Mouse (Mus musculus) liver, embryonic 13.5 days (tissue): ENCODE measurements around the gene Slc38a7. TPM values are rescaled to one million over a fixed set of nuclear protein-coding genes. Genes with fewer than 3 reads are reported as not detected.

Experiments used
- ATAC-seq: fragments of 200-750 bp; cut with Nextera tagmentation; 2 replicates; pipeline ENCODE4 v1.8.0; 2017; ENCODE audit warnings: low read depth, mild to moderate bottlenecking, moderate number of reproducible peaks, moderate library complexity
- DNase-seq: peaks from one replicate; pipeline ENCODE4 v3.0.0; 2022
- H3K27ac ChIP-seq: fragments of 300-500 bp; sonication (generic); 2 replicates; pipeline ENCODE4 v1.5.1; 2015; ENCODE audit warnings: moderate library complexity, mild to moderate bottlenecking, inconsistent platforms
- H3K27me3 ChIP-seq: fragments of 300-500 bp; sonication (generic); 2 replicates; pipeline ENCODE4 v1.6.1; 2015; ENCODE audit warnings: mild to moderate bottlenecking, inconsistent platforms
- H3K36me3 ChIP-seq: fragments of 300-500 bp; sonication (generic); 2 replicates; pipeline ENCODE4 v1.6.1; 2015; ENCODE audit warnings: mild to moderate bottlenecking, inconsistent platforms
- H3K4me1 ChIP-seq: fragments of 300-500 bp; sonication (generic); replicated peaks from 2 replicates; pipeline ENCODE4 v1.6.1; 2015; ENCODE audit warnings: inconsistent platforms
- H3K4me2 ChIP-seq: fragments of 300-500 bp; sonication (generic); 2 replicates; pipeline ENCODE4 v1.6.1; 2015; ENCODE audit warnings: inconsistent platforms, mild to moderate bottlenecking, moderate library complexity
- H3K4me3 ChIP-seq: fragments of 300-500 bp; sonication (generic); replicated peaks from 2 replicates; pipeline ENCODE4 v1.5.1; 2015; ENCODE audit warnings: mild to moderate bottlenecking, inconsistent platforms
- H3K9ac ChIP-seq: fragments of 300-500 bp; sonication (generic); 2 replicates; pipeline ENCODE4 v1.6.1; 2015; ENCODE audit warnings: mild to moderate bottlenecking, inconsistent platforms
- H3K9me3 ChIP-seq: fragments of 300-500 bp; sonication (generic); replicated peaks from 2 replicates; pipeline ENCODE4 v1.6.1; 2016; ENCODE audit warnings: inconsistent platforms
- WGBS: fragments of 180-500 bp; shearing (Covaris S2); methylation state at CpG from one replicate; pipeline ENCODE4 v1.1.7; 2015; ENCODE audit not compliant: insufficient replicate concordance; 5-methylcytosine and 5-hydroxymethylcytosine counted together
- polyA plus RNA-seq: library from polyadenylated mRNA; unstranded; fragments of >200 nt; fragmentation: Nextera tagmentation; extraction: Ambion mirVana; gene quantifications from 2 replicates; pipeline ENCODE4 v1.2.1, GENCODE M21; 2015

The Slc38a7 gene
- polyA plus RNA-seq: 7.1 and 9.1 TPM in 2 replicates

DNA sequence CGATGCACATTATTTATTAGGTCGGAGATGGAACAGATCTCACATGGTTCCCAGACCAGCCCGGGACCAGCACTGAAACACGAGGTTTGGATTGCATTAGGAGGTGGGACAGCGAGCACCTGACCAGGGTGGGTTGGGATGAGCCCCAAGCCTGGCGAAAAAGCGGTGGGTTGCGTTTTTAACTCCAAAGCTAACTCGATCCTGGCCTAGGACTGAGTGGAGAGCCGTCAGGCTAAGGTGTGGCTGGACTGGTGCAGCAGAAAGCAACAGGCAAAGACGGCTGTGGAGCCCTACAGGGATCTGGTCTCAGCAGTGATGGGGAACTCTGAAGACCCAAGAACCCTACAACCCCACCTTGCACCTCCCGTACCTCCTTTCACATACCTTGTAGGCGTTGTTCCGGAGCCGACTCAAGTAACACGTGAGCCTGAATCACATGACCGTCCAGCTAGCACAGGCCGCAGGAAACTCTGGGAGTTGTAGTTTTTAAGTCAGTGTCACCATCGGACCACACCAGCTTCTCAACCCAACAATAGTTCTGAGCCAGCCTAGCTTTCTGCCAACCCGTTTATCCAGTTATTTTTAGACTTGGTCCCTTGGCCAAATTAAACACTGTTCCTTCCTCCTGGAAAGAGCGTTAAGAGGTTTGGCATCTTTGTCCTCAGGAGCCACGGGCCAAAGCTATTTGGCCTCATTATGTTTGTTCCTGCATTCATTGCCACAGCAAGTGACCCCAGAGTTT lies at the start of gene Slc38a7:
TSS of gene Slc38a7 (minus strand) at position 438 of the 742 bp plus-strand sequence.
- Histone ChIP-seq H3K4me2 (peak within 1 kb of the TSS; percentile 71), H3K27ac (peak within 1 kb of the TSS; percentile 60), H3K27me3 (no peaks in the 10 kb centered on the region), H3K9ac (peak within 1 kb of the TSS; percentile 69), H3K36me3 (peaks cover 4% of the 10 kb centered on the region; the same call in 1 of the 2 replicates), H3K4me1 (peaks cover 18% of the 10 kb centered on the region), H3K4me3 (peak within 1 kb of the TSS; percentile 62), H3K9me3 (no peaks in the 10 kb centered on the region)
- 15% methylated on average over 22 of the region's 22 CpGs for WGBS
- ATAC-seq (peak; percentile 86), DNase-seq (peak; percentile 59)

DNA sequence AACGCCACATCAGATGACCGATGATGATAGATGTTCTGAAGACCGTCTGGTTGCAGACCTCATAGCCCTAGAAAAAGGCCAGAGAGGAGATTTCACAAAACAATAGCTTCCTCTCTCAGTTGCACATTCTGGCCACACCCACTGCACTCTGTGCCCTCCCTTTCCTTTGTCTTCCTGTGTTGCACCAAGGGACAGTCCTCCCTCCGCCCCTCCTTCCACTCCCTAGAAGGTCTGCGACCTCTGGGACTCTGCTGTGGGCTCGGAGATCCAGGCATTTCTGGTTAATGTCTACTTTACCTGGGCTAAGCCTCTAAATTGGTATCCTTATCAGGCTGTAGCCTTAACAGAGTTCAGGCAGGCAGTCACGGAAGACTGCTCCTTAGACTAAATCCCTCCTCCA lies 48.5 kb upstream of the Slc38a7 start:
- WGBS: 44% methylated on average over 7 of the region's 7 CpGs
- H3K4me2 ChIP-seq: no peak overlapping the region
- no peak overlapping the region for H3K9ac ChIP-seq
- ATAC-seq (no peak), DNase-seq (no peak)
- no peaks in the 10 kb centered on the region for H3K36me3 ChIP-seq
- no peaks in the 10 kb centered on the region for H3K9me3 ChIP-seq
- no peak overlapping the region for H3K4me3 ChIP-seq
- H3K27me3 ChIP-seq: no peaks in the 10 kb centered on the region
- H3K4me1 ChIP-seq: no peaks in the 10 kb centered on the region
- no peak overlapping the region for H3K27ac ChIP-seq

DNA sequence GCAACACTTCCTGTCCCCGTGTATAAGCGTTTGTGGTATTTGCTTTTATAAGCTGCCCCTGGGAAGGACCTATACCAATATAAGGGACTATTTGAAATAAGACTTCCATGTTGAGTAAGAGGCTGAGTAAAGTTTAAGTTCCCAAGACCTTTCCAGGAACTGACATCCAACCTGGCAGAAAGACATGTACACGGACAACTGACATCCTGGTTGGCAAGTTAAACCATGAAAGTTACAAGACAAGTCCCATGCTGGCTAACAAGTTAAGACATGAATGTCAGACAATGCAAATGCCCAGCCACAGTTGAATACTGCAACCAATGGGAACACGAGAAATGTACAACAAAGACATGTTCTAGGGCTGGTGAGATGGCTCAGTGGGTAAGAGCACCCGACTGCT lies 40.4 kb upstream of the Slc38a7 start:
- no peaks in the 10 kb centered on the region for H3K27me3 ChIP-seq
- no peaks in the 10 kb centered on the region for H3K36me3 ChIP-seq
- no peak for DNase-seq
- H3K4me1 ChIP-seq: no peaks in the 10 kb centered on the region
- H3K4me2 ChIP-seq: no peak overlapping the region
- H3K4me3 ChIP-seq: no peak overlapping the region
- no peaks in the 10 kb centered on the region for H3K9me3 ChIP-seq
- 66% methylated on average over 5 of the region's 5 CpGs for WGBS
- H3K27ac ChIP-seq: no peak overlapping the region
- no peak overlapping the region for H3K9ac ChIP-seq
- ATAC-seq: no peak

DNA sequence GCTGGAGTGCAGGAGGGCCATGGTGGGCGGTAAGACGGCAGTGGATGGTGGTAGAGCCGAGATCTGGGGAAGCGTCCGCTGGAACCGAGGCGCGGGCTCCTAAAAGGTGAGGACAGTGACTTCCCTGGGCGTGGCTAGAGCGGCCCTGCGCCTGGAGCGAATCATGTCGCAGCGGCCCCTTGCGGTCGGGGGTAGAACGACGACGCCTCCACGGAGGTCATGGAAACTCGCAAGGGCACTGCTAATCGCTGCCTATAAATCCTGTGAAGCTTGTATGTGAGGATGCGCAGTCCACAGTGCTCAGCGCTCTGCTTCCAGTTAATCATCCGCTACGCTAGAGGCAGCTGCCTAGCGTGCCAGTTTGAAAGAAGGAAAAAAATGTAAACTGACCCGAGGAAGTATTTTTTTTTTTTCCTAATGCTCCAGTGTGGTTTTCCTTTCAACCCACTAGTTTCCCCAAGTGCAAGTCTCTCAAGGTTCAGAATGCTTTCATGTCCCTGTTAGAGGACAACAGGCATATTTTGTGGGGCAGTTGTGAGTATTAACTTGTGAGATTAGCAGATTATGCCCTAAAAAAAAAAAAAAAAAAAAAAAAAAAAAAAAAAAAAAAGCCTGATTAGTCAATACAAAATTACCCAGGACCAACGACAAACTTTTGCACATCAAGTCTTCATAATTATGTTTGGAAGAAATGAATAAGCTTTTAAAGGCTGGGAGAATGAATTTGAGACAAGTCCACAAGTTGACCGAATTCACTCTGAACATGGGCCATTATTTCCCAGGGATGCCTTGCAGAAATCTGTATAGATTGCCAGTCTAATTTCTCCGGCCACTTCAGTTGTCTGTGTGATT lies 35.2 kb upstream of the Slc38a7 start, which contains the start of gene Got2:
TSS of gene Got2 (minus strand) at position 263 of the 852 bp plus-strand sequence.
- peak within 1 kb of the TSS; percentile 92 for H3K4me3 ChIP-seq
- H3K4me1 ChIP-seq: peaks cover 38% of the 10 kb centered on the region
- no peaks in the 10 kb centered on the region for H3K9me3 ChIP-seq
- 5% methylated on average over 31 of the region's 31 CpGs for WGBS
- H3K9ac ChIP-seq: peak within 1 kb of the TSS; percentile 86
- H3K36me3 ChIP-seq: no peaks in the 10 kb centered on the region
- H3K27ac ChIP-seq: peak within 1 kb of the TSS; percentile 68
- peak; percentile 82 for ATAC-seq
- peak; percentile 87 for DNase-seq
- no peaks in the 10 kb centered on the region for H3K27me3 ChIP-seq
- peak within 1 kb of the TSS; percentile 97 for H3K4me2 ChIP-seq

DNA sequence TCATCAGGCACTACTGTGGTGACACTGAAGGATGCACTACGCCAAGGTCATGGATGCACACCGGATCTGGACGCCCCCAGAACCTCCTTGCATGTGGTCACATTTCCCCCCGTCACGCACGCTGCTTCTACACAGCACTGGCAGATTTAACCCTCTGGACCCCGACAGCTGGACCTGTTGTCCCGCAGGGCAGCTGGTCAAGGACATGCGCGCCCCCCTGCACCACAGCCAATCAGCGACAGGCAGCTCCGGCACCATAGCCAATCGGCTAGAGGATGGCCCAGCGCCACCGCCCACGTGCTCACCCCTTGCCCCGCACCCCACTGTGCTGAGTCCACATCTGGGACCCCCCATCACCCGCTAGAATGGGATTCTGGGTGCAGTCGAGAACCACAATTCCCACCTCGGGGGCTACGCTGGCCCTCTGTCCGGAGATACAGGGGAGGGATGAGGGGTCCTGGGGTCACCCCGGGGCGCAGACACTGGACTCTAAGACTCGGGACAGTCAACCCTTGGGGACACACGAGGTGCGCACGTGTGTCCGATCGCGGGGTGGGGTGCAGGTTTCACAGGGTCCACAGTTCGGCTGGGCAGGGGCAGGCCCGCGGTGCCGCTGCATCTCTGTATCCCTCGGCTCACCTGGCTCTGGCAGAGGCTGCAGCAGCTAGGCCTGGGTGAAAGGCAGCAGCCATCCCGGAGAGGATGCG lies 34.4 kb upstream of the Slc38a7 start:
- Histone ChIP-seq H3K4me1 (peaks cover 42% of the 10 kb centered on the region), H3K4me2 (peak overlapping the region; percentile 97), H3K9me3 (no peaks in the 10 kb centered on the region), H3K36me3 (no peaks in the 10 kb centered on the region), H3K27me3 (no peaks in the 10 kb centered on the region), H3K27ac (peak overlapping the region; percentile 68), H3K4me3 (peak overlapping the region; percentile 92), H3K9ac (peak overlapping the region; percentile 86)
- ATAC-seq: peak; percentile 85
- peak; percentile 69 for DNase-seq
- under 1% methylated on average over 38 of the region's 38 CpGs for WGBS

DNA sequence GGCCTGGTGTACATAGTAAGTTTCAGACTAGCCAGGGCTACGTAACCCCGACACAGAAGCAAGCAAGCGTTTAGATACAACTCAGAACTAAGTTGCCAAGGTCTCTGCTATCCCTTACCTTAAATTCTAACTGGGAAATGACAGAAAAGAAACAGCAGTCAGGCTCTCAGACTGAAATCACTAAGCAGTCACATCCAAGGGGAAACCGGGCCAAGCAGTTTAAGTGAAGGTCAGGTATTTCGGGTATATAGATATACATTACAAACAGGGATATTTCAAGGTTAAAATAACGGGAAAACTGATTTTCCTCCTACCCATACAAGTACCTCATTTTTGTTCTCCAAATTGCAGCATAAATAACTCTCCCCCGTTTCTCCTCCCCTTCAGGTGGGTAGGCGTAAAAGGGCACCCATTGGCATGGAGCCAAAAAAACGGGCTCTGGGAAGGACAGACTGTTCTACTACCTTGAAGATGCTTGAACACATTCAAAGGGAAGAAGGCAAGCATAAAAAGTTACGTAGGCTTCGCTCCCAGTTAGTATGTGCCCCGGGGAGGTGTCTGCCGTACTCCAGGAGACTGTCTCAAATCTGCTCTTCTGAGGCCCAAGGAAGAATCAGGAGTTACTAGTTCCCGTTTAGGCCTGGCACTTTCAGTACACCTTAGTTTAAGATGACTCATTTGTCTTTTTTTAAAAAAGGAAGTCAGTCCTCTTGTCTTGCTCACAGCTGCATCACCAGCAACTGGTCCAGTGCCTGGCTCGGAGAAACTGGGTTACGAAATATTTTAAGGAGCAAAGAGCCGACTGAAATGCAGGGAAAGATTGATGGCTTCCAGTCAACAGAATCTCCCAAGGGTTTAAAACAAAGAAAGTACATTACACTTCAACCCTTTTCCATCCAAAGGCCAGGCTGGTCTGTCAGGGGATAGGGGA lies 33.6 kb upstream of the Slc38a7 start:
- Histone ChIP-seq H3K27ac (peak overlapping the region; percentile 68), H3K9me3 (no peaks in the 10 kb centered on the region), H3K9ac (peak overlapping the region; percentile 86), H3K4me2 (peak overlapping the region; percentile 97), H3K36me3 (peaks cover 4% of the 10 kb centered on the region; the same call in 1 of the 2 replicates), H3K4me3 (peak overlapping the region; percentile 92), H3K27me3 (no peaks in the 10 kb centered on the region), H3K4me1 (peaks cover 50% of the 10 kb centered on the region)
- WGBS: 59% methylated on average over 17 of the region's 17 CpGs
- ATAC-seq (no peak), DNase-seq (no peak)

DNA sequence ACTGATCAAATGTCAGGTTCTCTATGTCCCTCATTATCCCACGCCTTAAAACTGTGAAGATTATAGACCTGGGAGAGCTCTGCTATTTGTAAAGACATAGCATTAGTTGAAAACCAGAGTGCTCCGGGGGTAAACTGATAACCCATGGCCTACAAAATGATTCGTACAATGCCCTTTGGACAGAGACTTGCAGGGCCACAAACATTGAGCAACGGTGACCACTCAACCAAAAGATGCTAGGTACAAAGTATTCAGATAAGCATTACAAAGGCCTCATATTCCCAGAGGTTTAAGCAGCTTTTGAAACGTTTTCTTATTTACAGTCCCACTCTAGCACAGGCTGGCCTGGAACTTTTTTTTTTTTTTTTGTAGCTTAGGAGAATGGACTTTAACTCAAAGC lies 32.6 kb upstream of the Slc38a7 start:
- H3K4me1 ChIP-seq: peaks cover 55% of the 10 kb centered on the region
- no peaks in the 10 kb centered on the region for H3K27me3 ChIP-seq
- no peak overlapping the region; the same call in 1 of the 2 replicates for H3K4me3 ChIP-seq
- H3K9me3 ChIP-seq: no peaks in the 10 kb centered on the region
- no peak for DNase-seq
- peak overlapping the region; percentile 68 for H3K27ac ChIP-seq
- no peak overlapping the region for H3K9ac ChIP-seq
- ATAC-seq: 0 out of 2 replicates have a peak, but pooled peaks have one; percentile 5
- 63% methylated on average over 5 of the region's 5 CpGs for WGBS
- peaks cover 5% of the 10 kb centered on the region; the same call in 1 of the 2 replicates for H3K36me3 ChIP-seq
- H3K4me2 ChIP-seq: peak overlapping the region; percentile 38; the same call in 1 of the 2 replicates

DNA sequence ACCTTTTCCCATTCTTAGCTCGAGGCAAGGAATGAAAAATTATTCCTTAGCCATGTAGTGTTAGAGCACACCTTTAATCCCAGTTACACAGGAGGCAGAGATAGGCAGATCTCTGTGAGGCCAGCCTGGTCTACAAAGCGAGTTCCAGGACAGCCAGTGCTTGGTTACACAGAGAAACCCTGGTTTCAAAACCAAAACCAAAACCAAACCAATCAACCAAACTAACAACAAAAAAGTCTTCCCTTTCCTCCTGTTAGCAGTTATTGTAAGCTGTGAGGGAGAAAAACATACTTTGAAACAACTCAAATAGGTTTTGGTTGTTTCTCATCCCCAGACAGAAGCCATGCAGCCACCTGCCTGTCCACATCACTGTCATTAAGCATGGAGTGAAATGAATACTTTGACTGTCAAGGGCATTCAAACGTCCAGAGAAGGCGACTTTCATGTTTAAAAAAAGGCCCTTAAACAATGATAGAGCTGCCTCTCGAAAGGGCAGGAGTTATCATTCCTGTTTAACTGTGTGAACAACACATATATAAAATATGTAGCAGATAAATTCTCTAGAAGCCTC lies 32.0 kb upstream of the Slc38a7 start:
- Histone ChIP-seq H3K27me3 (no peaks in the 10 kb centered on the region), H3K4me3 (0 out of 2 replicates have a peak overlapping the region, but pooled peaks have one; percentile 3), H3K4me2 (peak overlapping the region; percentile 38), H3K9ac (peak overlapping the region; percentile 10; the same call in 1 of the 2 replicates), H3K27ac (peak overlapping the region; percentile 63), H3K9me3 (no peaks in the 10 kb centered on the region), H3K36me3 (peaks cover 5% of the 10 kb centered on the region; the same call in 1 of the 2 replicates), H3K4me1 (peaks cover 55% of the 10 kb centered on the region)
- DNase-seq (no peak), ATAC-seq (no peak)
- WGBS: 61% methylated on average over 5 of the region's 5 CpGs

DNA sequence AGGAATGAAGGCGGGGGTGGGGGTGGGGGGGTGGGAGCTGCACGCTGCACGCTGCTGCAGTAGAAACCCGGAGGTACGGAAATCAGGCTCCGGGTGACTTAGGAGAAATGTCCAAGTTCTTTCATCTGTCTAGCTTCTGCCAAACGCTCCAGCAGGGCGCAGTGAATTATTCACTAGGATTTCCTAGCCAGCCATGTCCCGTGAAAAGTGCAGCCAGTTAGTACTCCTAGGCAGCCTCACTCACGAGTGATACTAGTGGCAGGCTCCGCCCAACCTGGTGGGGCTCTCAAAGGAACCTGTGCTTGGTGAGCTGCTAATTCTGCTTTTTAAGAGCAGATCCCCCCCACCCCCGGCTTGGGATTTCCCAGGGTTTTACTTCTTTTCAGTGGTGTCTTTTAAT lies 31.2 kb upstream of the Slc38a7 start:
- H3K4me2 ChIP-seq: peak overlapping the region; percentile 38
- no peak overlapping the region for H3K4me3 ChIP-seq
- H3K27me3 ChIP-seq: no peaks in the 10 kb centered on the region
- DNase-seq: no peak
- H3K9me3 ChIP-seq: no peaks in the 10 kb centered on the region
- whole genome bisulfite sequencing: 74% methylated on average over 12 of the region's 12 CpGs
- peaks cover 57% of the 10 kb centered on the region for H3K4me1 ChIP-seq
- no peak overlapping the region for H3K27ac ChIP-seq
- peak overlapping the region; percentile 10; the same call in 1 of the 2 replicates for H3K9ac ChIP-seq
- ATAC-seq: no peak
- H3K36me3 ChIP-seq: peaks cover 5% of the 10 kb centered on the region; the same call in 1 of the 2 replicates

DNA sequence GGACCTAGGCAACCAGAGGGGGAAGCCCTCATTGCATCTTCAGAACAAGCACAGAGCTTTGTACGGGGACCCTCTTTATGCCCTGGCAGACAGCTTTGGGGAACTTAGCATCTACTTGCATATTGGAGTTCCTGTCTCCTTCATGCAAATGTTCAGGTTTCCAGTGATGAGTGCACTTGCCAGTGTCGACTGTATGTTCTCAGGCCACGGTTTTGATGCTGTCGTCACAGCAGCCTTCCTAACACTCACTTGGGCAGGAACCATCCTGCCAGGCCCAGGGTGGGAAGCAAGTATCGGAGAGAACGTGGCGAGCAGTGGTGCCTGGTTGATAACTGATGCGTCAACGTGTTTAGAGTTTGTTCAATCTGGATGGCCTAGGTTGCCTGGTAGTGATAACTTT lies 28.9 kb upstream of the Slc38a7 start:
- no peak for ATAC-seq
- Histone ChIP-seq H3K36me3 (peaks cover 13% of the 10 kb centered on the region), H3K4me1 (peaks cover 64% of the 10 kb centered on the region), H3K4me2 (no peak overlapping the region), H3K4me3 (no peak overlapping the region), H3K27ac (no peak overlapping the region), H3K9ac (no peak overlapping the region), H3K9me3 (no peaks in the 10 kb centered on the region), H3K27me3 (no peaks in the 10 kb centered on the region)
- DNase-seq: no peak
- 67% methylated on average over 9 of the region's 9 CpGs for WGBS
